Mouse (Mus musculus): Measurements from ENCODE around the gene Lrig1. TPM values are rescaled to one million over a fixed set of nuclear protein-coding genes. Genes with fewer than 3 reads are reported as not detected.

The Lrig1 gene
- total and polyA plus RNA-seq, 3 experiments: 23.3 to 32.7 (median 30.4) TPM

DNA sequence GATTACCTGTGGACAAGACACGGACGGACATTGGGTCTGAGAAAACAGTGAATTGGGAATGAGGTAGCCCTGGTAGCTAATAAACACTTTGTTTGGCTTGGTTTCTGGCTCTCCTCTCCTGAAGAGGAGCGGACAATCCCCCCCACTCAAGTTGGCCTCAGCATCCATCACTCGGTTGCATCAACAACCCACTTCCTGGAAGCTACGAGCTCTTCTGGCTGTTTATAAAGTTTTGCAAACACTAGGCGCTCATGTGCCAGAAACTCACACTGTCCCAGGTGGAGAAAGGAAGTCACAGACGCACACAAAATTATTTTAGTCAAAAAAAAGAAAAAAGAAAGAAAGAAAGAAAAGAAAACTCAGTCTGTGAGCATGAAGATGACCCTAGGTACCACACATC is 9.7 kb downstream of the Lrig1 start:
- TF ChIP-seq CTCF (IDR thresholded peaks at IDR 0.05): no peak
- no peak for TF ChIP-seq EP300 (IDR thresholded peaks at IDR 0.05; ENCODE audit: insufficient read depth, low read depth, low read length)
- no peak for TF ChIP-seq POLR2A (IDR thresholded peaks at IDR 0.05; ENCODE audit: insufficient read depth, low read depth, low read length)

DNA sequence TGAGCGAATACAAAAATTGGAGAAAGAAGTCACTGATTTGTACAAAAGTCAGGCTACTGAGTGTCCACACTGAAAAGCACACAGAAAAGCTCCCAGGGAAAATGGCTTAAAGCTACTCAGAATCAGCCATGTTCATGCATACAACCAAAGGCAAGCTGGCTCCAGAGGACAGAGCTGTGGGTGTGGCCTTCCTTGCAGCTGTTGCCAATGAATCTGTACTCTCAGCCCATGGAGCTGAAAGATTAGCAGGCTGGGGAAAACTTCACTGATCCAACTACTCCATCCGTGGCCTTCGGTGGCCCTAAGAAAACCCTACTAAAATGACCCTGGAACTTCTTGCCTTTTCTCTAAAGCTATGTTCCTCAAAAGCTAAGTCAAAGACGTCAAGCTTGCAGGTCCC is 11.2 kb downstream of the Lrig1 start:
- Histone ChIP-seq H3K27me3 (ENCODE audit: control insufficient read depth, insufficient read depth, low read length) (no peaks in the 10 kb centered on the region), H3K4me1 (ENCODE audit: control insufficient read depth, insufficient read depth, low read length) (peaks cover 25% of the 10 kb centered on the region), H3K36me3 (ENCODE audit: control insufficient read depth, insufficient read depth, low read length) (peaks cover 19% of the 10 kb centered on the region), H3K9ac (ENCODE audit: low read depth, low read length) (no peak overlapping the region), H3K4me3 (no peak overlapping the region), H3K79me2 (replicated peaks; ENCODE audit: control insufficient read depth, insufficient read depth, low read length) (peaks cover 5% of the 10 kb centered on the region), H3K27ac (peak overlapping the region; percentile 1)
- WGBS: 42% methylated on average over 4 of the region's 4 CpGs
- TF ChIP-seq CTCF (IDR thresholded peaks at IDR 0.05) (no peak), POLR2A (IDR thresholded peaks at IDR 0.05; ENCODE audit: insufficient read depth, low read depth, low read length) (no peak), EP300 (IDR thresholded peaks at IDR 0.05; ENCODE audit: insufficient read depth, low read depth, low read length) (0 out of 2 replicates have a peak, but pooled peaks have one; percentile 43)
- DNase-seq: peak; percentile 53 to 65
- intact Hi-C loops (cut with DNase I): no loop called here

More for the DNA sequence above, 9.7 kb downstream of the Lrig1 start:
- Histone ChIP-seq H3K36me3 (ENCODE audit: control insufficient read depth, insufficient read depth, low read length) (peaks cover 16% of the 10 kb centered on the region), H3K27ac (no peak overlapping the region), H3K4me3 (no peak overlapping the region), H3K27me3 (ENCODE audit: control insufficient read depth, insufficient read depth, low read length) (no peaks in the 10 kb centered on the region), H3K9ac (ENCODE audit: low read depth, low read length) (no peak overlapping the region), H3K4me1 (ENCODE audit: control insufficient read depth, insufficient read depth, low read length) (peaks cover 17% of the 10 kb centered on the region), H3K79me2 (replicated peaks; ENCODE audit: control insufficient read depth, insufficient read depth, low read length) (peaks cover 3% of the 10 kb centered on the region)
- no peak for DNase-seq
- 57% methylated on average over 7 of the region's 7 CpGs for WGBS
- intact Hi-C loops (cut with DNase I): no loop called here

DNA sequence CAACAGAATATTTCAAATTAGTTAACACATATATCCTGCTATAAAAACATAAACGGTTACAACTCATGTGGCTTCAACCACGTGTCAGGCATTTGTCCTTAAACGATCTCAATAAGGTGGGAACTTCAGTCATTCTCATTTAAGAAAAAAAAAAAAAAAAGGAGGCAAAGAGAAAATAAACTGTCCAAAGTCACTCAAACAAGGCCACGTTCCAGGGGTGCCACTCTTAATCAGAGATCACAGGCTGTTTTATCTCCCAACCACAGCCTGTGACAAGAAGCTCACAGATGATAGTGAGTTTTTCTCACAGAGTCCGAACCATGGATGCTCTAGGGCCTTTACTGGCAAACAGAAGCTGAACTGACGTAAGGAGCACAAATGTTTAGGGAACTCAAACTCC is 13.9 kb downstream of the Lrig1 start:
- H3K36me3 ChIP-seq (ENCODE audit: control insufficient read depth, insufficient read depth, low read length): peaks cover 12% of the 10 kb centered on the region
- H3K4me1 ChIP-seq (ENCODE audit: control insufficient read depth, insufficient read depth, low read length): peaks cover 27% of the 10 kb centered on the region
- H3K4me3 ChIP-seq: no peak overlapping the region
- H3K27me3 ChIP-seq (ENCODE audit: control insufficient read depth, insufficient read depth, low read length): no peaks in the 10 kb centered on the region
- peak overlapping the region; percentile 71 for H3K27ac ChIP-seq
- H3K79me2 ChIP-seq (replicated peaks; ENCODE audit: control insufficient read depth, insufficient read depth, low read length): peaks cover 3% of the 10 kb centered on the region
- no peak overlapping the region for H3K9ac ChIP-seq (ENCODE audit: low read depth, low read length)
- intact Hi-C loops (cut with DNase I): no loop called here
- TF ChIP-seq CTCF (IDR thresholded peaks at IDR 0.05) (no peak), EP300 (IDR thresholded peaks at IDR 0.05; ENCODE audit: insufficient read depth, low read depth, low read length) (no peak), POLR2A (IDR thresholded peaks at IDR 0.05; ENCODE audit: insufficient read depth, low read depth, low read length) (no peak)
- WGBS: 47% methylated on average over 6 of the region's 6 CpGs
- no peak for DNase-seq

DNA sequence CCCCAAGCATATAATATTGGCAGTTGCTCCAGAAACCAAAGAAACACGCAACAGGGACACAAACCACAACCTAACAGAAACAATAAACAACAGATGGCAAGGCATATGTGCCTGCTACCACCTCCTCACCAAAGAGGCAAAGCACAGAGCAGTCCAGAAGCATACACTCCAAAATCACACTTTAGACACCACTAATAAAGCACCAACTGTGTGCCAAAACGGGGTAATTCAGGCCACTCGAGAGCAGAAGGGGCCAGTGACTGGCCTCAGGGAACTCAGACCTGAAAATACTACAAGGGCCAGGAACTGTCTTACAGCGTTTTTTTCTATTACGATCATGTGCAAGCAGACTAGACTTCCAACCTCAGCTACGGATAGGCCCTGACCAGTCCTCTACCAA is 14.3 kb downstream of the Lrig1 start:
- Histone ChIP-seq H3K27ac (peak overlapping the region; percentile 71), H3K9ac (ENCODE audit: low read depth, low read length) (no peak overlapping the region), H3K36me3 (ENCODE audit: control insufficient read depth, insufficient read depth, low read length) (peaks cover 9% of the 10 kb centered on the region)

DNA sequence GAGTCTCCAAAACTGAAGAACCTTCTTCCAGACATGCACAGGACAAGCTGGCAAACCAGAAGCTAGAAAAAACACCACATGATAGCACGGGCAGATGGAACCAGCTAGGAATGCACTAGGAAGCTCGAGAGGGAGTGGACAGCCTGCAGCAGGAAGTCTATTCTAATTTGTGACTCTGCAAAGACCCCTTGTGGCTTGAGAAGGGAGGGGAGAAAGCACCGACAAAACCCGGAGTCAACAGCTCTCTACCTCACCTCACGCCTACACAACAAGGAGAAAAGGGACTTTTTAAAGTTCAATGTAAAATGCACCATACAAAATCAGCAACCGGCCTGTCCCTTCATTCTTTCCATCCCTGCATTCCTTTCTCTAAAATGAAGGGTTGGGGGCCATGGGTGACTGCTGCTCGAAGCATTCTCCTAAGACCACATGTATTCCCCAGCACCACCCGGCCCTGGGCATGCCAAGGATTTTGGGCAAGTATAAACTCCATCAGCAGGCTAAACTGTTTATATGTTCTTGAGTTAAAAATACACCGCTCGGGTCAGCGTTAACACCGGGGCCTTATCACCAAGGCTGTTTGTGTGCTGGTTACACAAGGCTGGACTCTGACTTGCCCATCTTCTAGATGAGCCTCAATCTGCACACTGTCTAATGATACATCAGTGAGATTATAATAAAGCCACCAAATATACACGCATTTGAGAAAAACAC is 15.0 kb downstream of the Lrig1 start:
- TF ChIP-seq POLR2A (IDR thresholded peaks at IDR 0.05; ENCODE audit: insufficient read depth, low read depth, low read length): no peak
- peak; percentile 28 for TF ChIP-seq CTCF (IDR thresholded peaks at IDR 0.05)
- TF ChIP-seq EP300 (IDR thresholded peaks at IDR 0.05; ENCODE audit: insufficient read depth, low read depth, low read length): no peak
- Histone ChIP-seq H3K4me1 (ENCODE audit: control insufficient read depth, insufficient read depth, low read length) (peaks cover 27% of the 10 kb centered on the region), H3K27me3 (ENCODE audit: control insufficient read depth, insufficient read depth, low read length) (no peaks in the 10 kb centered on the region), H3K27ac (peak overlapping the region; percentile 71), H3K9ac (ENCODE audit: low read depth, low read length) (no peak overlapping the region), H3K4me3 (no peak overlapping the region), H3K79me2 (replicated peaks; ENCODE audit: control insufficient read depth, insufficient read depth, low read length) (peaks cover 3% of the 10 kb centered on the region), H3K36me3 (ENCODE audit: control insufficient read depth, insufficient read depth, low read length) (peaks cover 9% of the 10 kb centered on the region; the same call in 1 of the 2 replicates)
- WGBS: 20% methylated on average over 13 of the region's 13 CpGs
- intact Hi-C loops (cut with DNase I): no loop called here
- no peak for DNase-seq

More for the DNA sequence above, 14.3 kb downstream of the Lrig1 start:
- Histone ChIP-seq H3K79me2 (replicated peaks; ENCODE audit: control insufficient read depth, insufficient read depth, low read length) (peaks cover 3% of the 10 kb centered on the region), H3K4me3 (no peak overlapping the region), H3K4me1 (ENCODE audit: control insufficient read depth, insufficient read depth, low read length) (peaks cover 28% of the 10 kb centered on the region), H3K27me3 (ENCODE audit: control insufficient read depth, insufficient read depth, low read length) (no peaks in the 10 kb centered on the region)
- intact Hi-C loops (cut with DNase I): no loop called here
- no peak for TF ChIP-seq POLR2A (IDR thresholded peaks at IDR 0.05; ENCODE audit: insufficient read depth, low read depth, low read length)
- no peak for TF ChIP-seq EP300 (IDR thresholded peaks at IDR 0.05; ENCODE audit: insufficient read depth, low read depth, low read length)
- TF ChIP-seq CTCF (IDR thresholded peaks at IDR 0.05): no peak
- no peak for DNase-seq
- WGBS: 55% methylated on average over 6 of the region's 6 CpGs

DNA sequence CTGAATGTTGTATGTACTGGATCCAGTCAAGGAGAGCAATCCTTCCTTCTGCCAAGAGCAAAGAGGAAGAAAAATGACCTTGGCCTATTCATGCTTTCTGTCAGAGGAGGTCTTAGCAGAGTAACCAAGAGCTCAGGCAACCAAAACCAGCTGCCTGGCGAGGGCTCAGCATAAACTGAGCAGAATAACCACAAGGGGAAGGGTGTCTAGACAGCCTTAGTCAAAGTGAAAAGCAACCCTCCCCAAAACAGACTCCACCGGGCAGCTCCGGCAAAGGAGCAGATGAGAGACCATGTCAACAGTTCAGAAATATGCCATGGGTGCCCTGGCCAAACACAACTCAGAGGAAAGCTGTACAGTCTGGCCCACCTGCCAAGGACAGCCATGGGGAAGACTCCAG is 16.3 kb downstream of the Lrig1 start:
- H3K4me1 ChIP-seq (ENCODE audit: control insufficient read depth, insufficient read depth, low read length): peaks cover 21% of the 10 kb centered on the region
- no peaks in the 10 kb centered on the region for H3K27me3 ChIP-seq (ENCODE audit: control insufficient read depth, insufficient read depth, low read length)
- no peak overlapping the region for H3K9ac ChIP-seq (ENCODE audit: low read depth, low read length)
- no peak overlapping the region for H3K4me3 ChIP-seq
- H3K36me3 ChIP-seq (ENCODE audit: control insufficient read depth, insufficient read depth, low read length): peaks cover 5% of the 10 kb centered on the region; the same call in 1 of the 2 replicates
- intact Hi-C loops (cut with DNase I): no loop called here
- WGBS: 41% methylated on average over 3 of the region's 3 CpGs
- TF ChIP-seq POLR2A (IDR thresholded peaks at IDR 0.05; ENCODE audit: insufficient read depth, low read depth, low read length) (no peak), EP300 (IDR thresholded peaks at IDR 0.05; ENCODE audit: insufficient read depth, low read depth, low read length) (no peak), CTCF (IDR thresholded peaks at IDR 0.05) (no peak)
- peaks cover 3% of the 10 kb centered on the region for H3K79me2 ChIP-seq (replicated peaks; ENCODE audit: control insufficient read depth, insufficient read depth, low read length)
- H3K27ac ChIP-seq: peak overlapping the region; percentile 71
- DNase-seq: no peak
